Mouse (Mus musculus) T-helper 1 cell (primary cell): Measurements from ENCODE around the gene Agr3.

Source experiments
- in situ Hi-C: fragments of 300-600 bp; cut with MboI, MseI; formaldehyde crosslinking; loops from one replicate; pipeline ENCODE4 v1.15.1; 2025; ENCODE audit warnings: high pct_unique_total_duplicates

Gene Agr3

DNA sequence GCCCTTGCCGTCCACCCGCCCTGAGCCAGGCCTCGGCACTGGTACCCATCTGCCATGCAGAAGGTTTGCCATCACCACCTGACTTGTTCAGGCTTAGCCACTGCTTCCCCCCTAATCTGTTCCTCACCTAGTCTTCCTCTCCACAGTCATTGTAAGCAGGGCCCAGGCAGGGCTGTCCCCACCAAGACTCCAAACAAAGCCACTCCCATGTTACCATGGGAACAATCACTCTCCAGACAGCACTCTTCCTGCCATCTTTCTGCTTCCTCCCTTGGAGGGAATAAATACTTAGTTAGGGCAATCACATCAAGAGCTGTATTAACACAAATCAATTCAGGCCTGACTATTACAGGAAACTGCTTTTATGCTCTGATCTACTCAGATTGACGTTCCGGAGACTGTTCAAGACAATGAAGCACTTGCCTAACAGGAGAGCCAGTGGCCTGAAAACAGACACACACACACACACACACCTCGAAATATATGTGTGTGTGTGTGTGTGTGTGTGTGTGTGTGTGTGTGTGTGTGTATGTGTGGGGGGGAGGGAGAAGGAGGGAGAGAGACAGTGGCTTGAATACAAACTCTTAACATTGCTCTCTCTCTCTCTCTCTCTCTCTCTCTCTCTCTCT is 56.4 kb downstream of the Agr3 start:
- in situ Hi-C loops, result no loop called here

DNA sequence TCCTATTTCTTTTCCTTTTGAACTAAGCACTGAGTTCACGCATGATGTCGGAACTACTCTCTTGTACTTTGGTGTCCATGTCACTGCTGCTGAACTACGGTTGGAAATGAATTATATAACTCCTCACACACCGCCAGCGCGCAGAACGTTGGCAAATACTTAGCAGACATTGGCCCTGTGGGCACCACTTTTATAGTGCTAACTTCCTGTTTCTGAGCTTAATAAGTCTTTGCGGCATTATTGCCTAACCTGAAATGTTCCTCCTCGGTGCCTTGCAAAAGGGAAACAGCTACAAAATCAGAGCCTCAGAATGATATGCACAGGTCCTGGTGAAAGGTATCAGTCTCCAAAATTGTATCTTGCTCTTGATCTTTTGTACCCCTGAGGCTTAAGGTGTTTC is 58.1 kb downstream of the Agr3 start:
- in situ Hi-C loops, result no loop called here

DNA sequence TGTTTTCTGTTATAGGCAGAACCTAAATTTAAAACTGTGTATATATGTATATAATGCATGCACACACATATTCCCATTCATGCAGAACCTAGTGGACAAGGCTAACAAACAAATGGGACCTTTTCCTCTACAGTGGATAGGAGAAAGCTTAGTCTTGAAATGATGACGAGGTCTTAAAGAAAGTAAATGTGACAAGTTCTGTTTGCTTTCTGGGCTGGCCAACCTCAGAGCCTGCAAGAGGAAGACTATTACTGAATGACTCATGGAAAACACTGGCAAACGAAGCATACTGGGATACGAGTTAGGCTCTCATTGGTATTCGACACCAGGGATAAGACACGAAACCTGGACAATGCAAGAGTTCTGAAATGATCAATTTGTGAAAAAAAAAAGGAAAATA is 59.3 kb downstream of the Agr3 start:
- in situ Hi-C loops, result loop anchor here (5.0 kb wide), 1 partner anchor 677 kb away; no protein-coding TSS in a partner anchor

DNA sequence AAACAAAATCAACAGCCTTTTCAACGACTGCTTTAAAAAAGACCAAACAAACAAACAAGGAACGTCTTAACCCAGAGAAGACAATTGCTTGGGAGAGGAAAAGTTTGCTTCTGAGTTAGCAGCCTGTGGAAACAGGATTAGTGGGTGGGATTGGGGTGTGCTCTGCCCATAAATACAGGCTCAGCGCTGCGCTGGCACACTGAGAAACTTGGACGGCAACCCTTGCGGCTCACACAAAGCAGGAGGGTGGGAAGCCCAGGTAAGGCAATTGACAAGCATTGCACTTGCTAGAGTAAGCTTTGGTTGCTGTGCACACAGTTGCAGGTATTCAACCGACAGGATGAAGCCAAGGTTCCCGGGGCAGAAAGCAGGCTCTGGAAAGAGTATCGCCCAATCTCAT is 67.3 kb downstream of the Agr3 start, which contains the start of gene Agr2:
Gene Agr2 (plus strand): TSS at position 197 of the 400 bp plus-strand sequence.
- in situ Hi-C loops, result no loop called here

DNA sequence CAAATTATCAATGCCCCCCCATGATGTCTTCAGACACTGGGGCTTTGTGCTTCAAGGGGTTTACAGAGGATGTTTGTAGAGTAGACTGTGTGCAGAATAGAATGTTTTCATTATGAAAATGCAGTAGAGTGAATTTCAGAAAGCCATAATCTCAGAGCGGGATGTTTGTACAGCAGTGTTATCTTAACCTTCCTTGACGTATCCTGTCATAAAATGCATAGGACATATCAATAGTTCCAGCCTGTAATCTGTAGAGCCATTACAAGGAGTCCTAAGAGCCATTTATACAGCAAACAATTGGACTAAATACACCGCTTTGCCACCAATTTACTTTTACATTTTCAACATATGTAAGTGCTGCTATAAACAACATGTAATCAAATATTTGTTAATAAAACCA is 68.2 kb downstream of the Agr3 start:
- in situ Hi-C loops, result no loop called here

DNA sequence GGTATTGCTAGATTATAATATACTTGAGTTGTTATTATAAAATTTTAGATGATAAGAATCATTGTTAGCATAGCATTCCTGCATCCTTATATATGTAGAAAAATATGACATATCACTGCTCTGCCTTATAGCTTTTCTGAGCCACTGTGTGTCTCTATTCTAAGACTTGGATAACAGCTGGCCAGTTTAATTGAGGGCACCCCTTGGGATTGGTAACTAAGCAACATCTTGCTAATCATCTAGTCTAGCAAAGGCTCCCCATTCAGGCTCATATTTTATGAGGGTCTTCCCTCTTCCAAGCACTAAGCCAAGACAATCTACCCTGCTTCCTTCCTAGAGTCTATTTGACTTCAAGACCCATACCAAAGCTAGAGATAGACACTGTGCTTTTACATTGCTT is 68.7 kb downstream of the Agr3 start:
- in situ Hi-C loops, result no loop called here

DNA sequence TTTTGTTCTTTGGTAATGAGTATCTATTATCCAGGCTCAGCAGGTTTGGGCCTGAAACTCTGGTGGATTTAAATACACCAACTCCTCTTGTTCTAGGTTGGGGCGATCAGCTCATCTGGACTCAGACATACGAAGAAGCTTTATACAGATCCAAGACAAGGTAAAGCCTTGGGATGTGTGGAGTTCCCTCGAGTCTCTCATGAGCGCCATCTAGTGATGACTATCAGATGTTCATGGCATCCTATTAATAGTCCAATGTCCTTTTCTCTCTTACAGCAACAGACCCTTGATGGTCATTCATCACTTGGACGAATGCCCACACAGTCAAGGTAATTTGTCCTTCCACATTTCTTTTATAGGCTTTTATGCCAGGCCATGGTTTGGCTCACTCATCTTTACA is 70.4 kb downstream of the Agr3 start:
- in situ Hi-C loops, result no loop called here
